Mouse (Mus musculus): ENCODE data around the gene Espnl. TPM values are rescaled to one million over a fixed set of nuclear protein-coding genes. Genes with fewer than 3 reads are reported as not detected.

The Espnl gene
- polyA plus RNA-seq, 1 experiment from 2014 or later: 0.08 TPM

Other genes with a start within 250 kb of the Espnl start
- gene Rbm44, start 177.0 kb upstream of the Espnl start, polyA plus RNA-seq (2015; fragmentation: Nextera tagmentation; extraction: Ambion mirVana): 0.28 and 0.75 TPM in 2 replicates
- gene Ramp1, start 142.3 kb upstream of the Espnl start, polyA plus RNA-seq (2015; fragmentation: Nextera tagmentation; extraction: Ambion mirVana): 16.1 and 21.3 TPM in 2 replicates
- gene Ube2f, start 71.8 kb upstream of the Espnl start, polyA plus RNA-seq (2015; fragmentation: Nextera tagmentation; extraction: Ambion mirVana): 58.6 and 63.2 TPM in 2 replicates
- 16.3 and 16.6 TPM in 2 replicates for gene Scly, start 23.7 kb upstream of the Espnl start, polyA plus RNA-seq (2015; fragmentation: Nextera tagmentation; extraction: Ambion mirVana)
- gene Klhl30, start 28.9 kb downstream of the Espnl start, polyA plus RNA-seq (2015; fragmentation: Nextera tagmentation; extraction: Ambion mirVana): 0.24 and 0.26 TPM in 2 replicates
- gene Erfe, start 44.4 kb downstream of the Espnl start, polyA plus RNA-seq (2015; fragmentation: Nextera tagmentation; extraction: Ambion mirVana): 0.06 and 1.2 TPM in 2 replicates
- 144 and 149 TPM in 2 replicates for gene Ilkap, start 76.7 kb downstream of the Espnl start, polyA plus RNA-seq (2015; fragmentation: Nextera tagmentation; extraction: Ambion mirVana)
- gene Hes6, start 92.0 kb downstream of the Espnl start, polyA plus RNA-seq (2015; fragmentation: Nextera tagmentation; extraction: Ambion mirVana): 114 and 172 TPM in 2 replicates
- gene Per2, start 137.2 kb downstream of the Espnl start, polyA plus RNA-seq (2015; fragmentation: Nextera tagmentation; extraction: Ambion mirVana): 4.9 and 5.3 TPM in 2 replicates
- gene Traf3ip1, start 172.6 kb downstream of the Espnl start, polyA plus RNA-seq (2015; fragmentation: Nextera tagmentation; extraction: Ambion mirVana): 10.0 and 10.3 TPM in 2 replicates
- 12.0 and 13.4 TPM in 2 replicates for gene Asb1, start 218.5 kb downstream of the Espnl start, polyA plus RNA-seq (2015; fragmentation: Nextera tagmentation; extraction: Ambion mirVana)